Mouse (Mus musculus): ENCODE data around the gene Ascl3. TPM values are rescaled to one million over a fixed set of nuclear protein-coding genes. Genes with fewer than 3 reads are reported as not detected.
A peak's percentile ranks its signal among the peaks of the same experiment; 100 is the strongest.

Gene Ascl3
- polyA plus RNA-seq, 1 experiment = 0.92 TPM

- H3K27me3 ChIP-seq (replicated peaks; ENCODE audit: control insufficient read depth, insufficient read depth, low read length) = no peaks in the 10 kb centered on the region
- H3K4me1 ChIP-seq (ENCODE audit: control insufficient read depth, insufficient read depth, low read length) = peaks cover 9% of the 10 kb centered on the region; the same call in 1 of the 2 replicates
- WGBS = 2% methylated on average over 61 of the region's 61 CpGs
- no peaks in the 10 kb centered on the region; the same call in 1 of the 2 replicates for H3K36me3 ChIP-seq (ENCODE audit: control insufficient read depth, insufficient read depth, low read length)
- DNase-seq = peak; percentile 97
- peak within 1 kb of the TSS; percentile 91 for H3K4me3 ChIP-seq (ENCODE audit: insufficient read depth, low read depth, low read length)
- peak within 1 kb of the TSS; percentile 74 for H3K27ac ChIP-seq (ENCODE audit: insufficient read depth, low read depth, low read length)
- TF ChIP-seq POLR2A (IDR thresholded peaks at IDR 0.05; ENCODE audit: low read depth, low read length) = peak; percentile 40
- no peak for TF ChIP-seq CTCF (conservative IDR thresholded peaks at IDR 0.05; ENCODE audit: insufficient read depth, insufficient read length, low read depth, low read length)
Measured at GRCm38 (mm10) chr7:109703190-109704015, 28.1 kb downstream of the Ascl3 start, which contains the start of the genes St5 and Akip1. Gene St5, minus strand, starts transcription at chr7:109703605. Gene Akip1, plus strand, starts transcription at chr7:109703690.

DNA sequence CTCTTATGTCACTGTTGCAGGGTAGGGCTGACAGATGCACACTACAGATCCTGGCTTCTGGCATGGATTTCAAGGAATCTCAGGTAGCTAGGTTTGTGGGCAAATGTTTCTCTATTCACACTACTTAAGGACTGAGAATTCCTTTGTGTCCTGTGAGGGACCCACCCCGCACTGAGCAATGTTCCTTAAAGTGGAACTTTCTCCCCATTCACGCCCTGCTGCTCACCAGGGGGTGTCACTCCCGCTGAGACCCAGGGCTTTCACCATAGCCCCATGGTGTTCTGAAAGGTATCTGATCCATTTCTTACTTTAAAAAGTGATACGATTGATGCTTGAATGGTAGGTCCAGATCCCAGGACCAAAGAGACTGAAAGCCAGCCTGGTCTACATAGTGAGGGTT is 28.8 kb downstream of the Ascl3 start:
- TF ChIP-seq CTCF (conservative IDR thresholded peaks at IDR 0.05; ENCODE audit: insufficient read depth, insufficient read length, low read depth, low read length) (no peak), POLR2A (IDR thresholded peaks at IDR 0.05; ENCODE audit: low read depth, low read length) (no peak)
- H3K4me1 ChIP-seq (ENCODE audit: control insufficient read depth, insufficient read depth, low read length) = peaks cover 9% of the 10 kb centered on the region; the same call in 1 of the 2 replicates
- H3K27me3 ChIP-seq (replicated peaks; ENCODE audit: control insufficient read depth, insufficient read depth, low read length) = no peaks in the 10 kb centered on the region
- no peak for DNase-seq
- 61% methylated on average over 4 of the region's 4 CpGs for WGBS
- H3K36me3 ChIP-seq (ENCODE audit: control insufficient read depth, insufficient read depth, low read length) = no peaks in the 10 kb centered on the region
- H3K27ac ChIP-seq (ENCODE audit: insufficient read depth, low read depth, low read length) = no peak overlapping the region
- no peak overlapping the region; the same call in 1 of the 2 replicates for H3K4me3 ChIP-seq (ENCODE audit: insufficient read depth, low read depth, low read length)

DNA sequence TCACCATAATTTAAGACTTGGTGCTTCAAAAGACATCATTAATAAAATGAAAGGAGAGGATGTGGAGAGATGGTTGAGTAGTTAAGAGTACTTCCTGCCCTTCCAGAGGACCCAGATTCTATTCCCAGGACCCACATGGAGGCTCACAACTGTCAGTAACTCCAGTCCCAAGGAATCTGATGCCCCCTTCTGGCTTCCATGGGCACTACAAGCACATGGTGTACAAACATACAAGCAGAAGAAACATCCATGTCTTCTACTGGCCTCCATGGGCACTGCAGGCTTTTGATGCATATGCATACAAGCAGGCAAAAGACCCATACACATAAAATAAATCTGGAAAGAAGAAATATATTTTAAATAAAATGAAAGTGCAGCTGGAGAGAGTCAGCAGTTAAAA is 31.3 kb downstream of the Ascl3 start:
- Histone ChIP-seq H3K4me1 (ENCODE audit: control insufficient read depth, insufficient read depth, low read length) (peaks cover 9% of the 10 kb centered on the region; the same call in 1 of the 2 replicates), H3K27me3 (replicated peaks; ENCODE audit: control insufficient read depth, insufficient read depth, low read length) (no peaks in the 10 kb centered on the region), H3K4me3 (ENCODE audit: insufficient read depth, low read depth, low read length) (no peak overlapping the region), H3K36me3 (ENCODE audit: control insufficient read depth, insufficient read depth, low read length) (no peaks in the 10 kb centered on the region), H3K27ac (ENCODE audit: insufficient read depth, low read depth, low read length) (no peak overlapping the region)
- TF ChIP-seq POLR2A (IDR thresholded peaks at IDR 0.05; ENCODE audit: low read depth, low read length) (no peak), CTCF (conservative IDR thresholded peaks at IDR 0.05; ENCODE audit: insufficient read depth, insufficient read length, low read depth, low read length) (0 out of 2 replicates have a peak, but pooled peaks have one; percentile 6)
- DNase-seq = no peak

GRCm38 (mm10) chr7:109695339-109695726 is 36.2 kb downstream of the Ascl3 start:
- Histone ChIP-seq H3K27ac (ENCODE audit: insufficient read depth, low read depth, low read length) (no peak overlapping the region), H3K4me1 (ENCODE audit: control insufficient read depth, insufficient read depth, low read length) (no peaks in the 10 kb centered on the region), H3K27me3 (replicated peaks; ENCODE audit: control insufficient read depth, insufficient read depth, low read length) (no peaks in the 10 kb centered on the region), H3K36me3 (ENCODE audit: control insufficient read depth, insufficient read depth, low read length) (no peaks in the 10 kb centered on the region), H3K4me3 (ENCODE audit: insufficient read depth, low read depth, low read length) (no peak overlapping the region)
- TF ChIP-seq CTCF (conservative IDR thresholded peaks at IDR 0.05; ENCODE audit: insufficient read depth, insufficient read length, low read depth, low read length) (no peak), POLR2A (IDR thresholded peaks at IDR 0.05; ENCODE audit: low read depth, low read length) (no peak)
- WGBS = 95% methylated on average over 10 of the region's 10 CpGs
- DNase-seq = no peak

DNA sequence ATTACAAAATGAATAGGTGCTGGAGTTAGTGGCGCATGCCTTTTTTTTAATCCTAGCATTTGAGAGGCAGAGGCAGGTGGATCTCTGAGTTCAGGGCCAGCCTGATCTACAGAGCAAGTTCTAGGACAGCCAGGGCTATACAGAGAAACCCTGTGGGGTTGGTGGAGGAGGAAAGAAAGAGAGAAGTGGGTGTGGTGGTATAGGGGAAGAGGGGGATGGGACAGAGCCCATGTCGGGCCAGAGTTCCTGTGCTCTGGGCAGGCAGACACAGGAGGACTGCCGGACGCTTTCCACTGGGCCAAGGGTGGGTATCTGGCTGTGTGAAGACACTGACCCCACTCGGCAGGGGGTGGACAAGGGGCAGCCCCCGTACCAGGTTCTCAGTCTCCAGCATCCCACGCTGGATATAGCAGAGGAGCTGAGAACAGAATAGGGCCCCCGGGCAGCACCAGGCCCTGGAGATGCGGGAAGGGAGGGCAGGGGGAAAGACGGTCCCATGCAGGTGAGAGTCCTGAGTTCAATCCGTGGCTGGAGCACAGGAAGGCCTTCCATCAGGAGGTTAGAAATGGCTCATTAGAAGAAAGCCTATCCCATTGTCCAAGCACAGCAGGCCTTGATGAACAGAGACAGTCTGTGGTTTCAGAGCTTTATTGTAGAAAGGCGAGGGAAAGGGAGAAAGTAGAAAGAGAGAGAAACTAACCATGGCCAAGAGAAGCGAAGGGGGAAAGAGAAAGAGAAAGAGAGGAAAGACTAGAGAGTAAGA is 36.8 kb downstream of the Ascl3 start:
- H3K4me1 ChIP-seq (ENCODE audit: control insufficient read depth, insufficient read depth, low read length) = no peaks in the 10 kb centered on the region
- no peak overlapping the region for H3K27ac ChIP-seq (ENCODE audit: insufficient read depth, low read depth, low read length)
- no peak for DNase-seq
- 89% methylated on average over 13 of the region's 13 CpGs for WGBS
- H3K4me3 ChIP-seq (ENCODE audit: insufficient read depth, low read depth, low read length) = no peak overlapping the region
- TF ChIP-seq POLR2A (IDR thresholded peaks at IDR 0.05; ENCODE audit: low read depth, low read length) (no peak), CTCF (conservative IDR thresholded peaks at IDR 0.05; ENCODE audit: insufficient read depth, insufficient read length, low read depth, low read length) (no peak)
- no peaks in the 10 kb centered on the region for H3K27me3 ChIP-seq (replicated peaks; ENCODE audit: control insufficient read depth, insufficient read depth, low read length)
- no peaks in the 10 kb centered on the region for H3K36me3 ChIP-seq (ENCODE audit: control insufficient read depth, insufficient read depth, low read length)

GRCm38 (mm10) chr7:109690961-109691360 is 40.6 kb downstream of the Ascl3 start:
- H3K27me3 ChIP-seq (replicated peaks; ENCODE audit: control insufficient read depth, insufficient read depth, low read length) = no peaks in the 10 kb centered on the region
- H3K4me1 ChIP-seq (ENCODE audit: control insufficient read depth, insufficient read depth, low read length) = no peaks in the 10 kb centered on the region
- WGBS = 69% methylated on average over 5 of the region's 5 CpGs
- H3K36me3 ChIP-seq (ENCODE audit: control insufficient read depth, insufficient read depth, low read length) = no peaks in the 10 kb centered on the region
- TF ChIP-seq CTCF (conservative IDR thresholded peaks at IDR 0.05; ENCODE audit: insufficient read depth, insufficient read length, low read depth, low read length) (no peak), POLR2A (IDR thresholded peaks at IDR 0.05; ENCODE audit: low read depth, low read length) (no peak)
- peak; percentile 64 for DNase-seq
- peak overlapping the region; percentile 86; the same call in 1 of the 2 replicates for H3K27ac ChIP-seq (ENCODE audit: insufficient read depth, low read depth, low read length)
- H3K4me3 ChIP-seq (ENCODE audit: insufficient read depth, low read depth, low read length) = no peak overlapping the region

DNA sequence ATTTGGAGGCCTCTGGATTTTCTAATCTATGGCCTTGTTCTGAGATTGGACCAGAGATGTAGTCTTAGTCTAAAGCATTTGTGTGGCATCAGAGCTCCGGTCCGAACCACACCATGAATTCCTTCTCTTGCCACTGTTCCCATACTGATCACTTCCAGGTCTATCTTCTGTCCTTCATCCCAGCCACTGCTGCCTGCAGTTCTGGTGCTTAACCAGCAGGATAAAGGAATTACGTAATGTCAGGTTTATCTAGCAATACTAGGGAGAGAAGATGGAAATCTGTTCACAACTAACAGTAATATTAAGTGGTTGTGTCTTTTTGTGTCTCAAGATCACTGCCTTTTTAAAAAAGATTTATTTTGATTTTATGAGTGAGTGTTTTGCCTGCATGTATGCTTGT is 41.4 kb downstream of the Ascl3 start:
- H3K4me3 ChIP-seq (ENCODE audit: insufficient read depth, low read depth, low read length) = no peak overlapping the region
- no peaks in the 10 kb centered on the region for H3K27me3 ChIP-seq (replicated peaks; ENCODE audit: control insufficient read depth, insufficient read depth, low read length)
- DNase-seq = no peak
- H3K36me3 ChIP-seq (ENCODE audit: control insufficient read depth, insufficient read depth, low read length) = no peaks in the 10 kb centered on the region
- TF ChIP-seq CTCF (conservative IDR thresholded peaks at IDR 0.05; ENCODE audit: insufficient read depth, insufficient read length, low read depth, low read length) (no peak), POLR2A (IDR thresholded peaks at IDR 0.05; ENCODE audit: low read depth, low read length) (no peak)
- WGBS = 94% methylated on average over 3 of the region's 3 CpGs
- no peak overlapping the region for H3K27ac ChIP-seq (ENCODE audit: insufficient read depth, low read depth, low read length)
- no peaks in the 10 kb centered on the region for H3K4me1 ChIP-seq (ENCODE audit: control insufficient read depth, insufficient read depth, low read length)

All from kidney, adult 2 months (tissue).